24 mouse cellular contexts compared by ENCODE assay signal in the genomic region with DNA sequence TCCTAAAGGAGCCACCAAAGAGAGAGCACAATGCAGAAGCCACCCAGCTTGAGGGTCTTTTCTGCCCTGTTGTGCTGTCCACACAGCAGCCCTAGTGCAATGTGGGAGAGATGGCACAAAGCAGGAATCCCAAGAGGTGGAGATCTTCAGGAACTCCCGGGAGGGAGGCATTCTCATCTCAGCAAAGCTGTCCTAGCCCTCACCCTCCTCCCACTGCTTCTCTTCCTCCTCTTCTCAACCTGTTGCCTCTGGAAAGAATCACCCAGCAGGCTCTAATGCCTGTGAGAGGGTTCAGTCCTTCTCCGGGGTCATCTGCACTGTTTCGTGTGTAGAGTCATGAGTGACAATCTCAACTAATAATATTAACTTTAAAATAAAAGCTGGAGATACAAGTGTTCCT.
A peak's percentile ranks its signal among the peaks of the same experiment; 100 is the strongest.
DNase-seq lines count a peak whose midpoint lies in the region; ATAC-seq and TF ChIP-seq lines count a peak whose summit lies in the region.
"Had no signal": no experiment of that assay in that cellular context is flagged by ENCODE, and none has a peak within 500 bp of the region (broad histone marks: within the 10 kb centered on the region; RNA-seq: fewer than 3 reads in every experiment).

No protein-coding gene starts in this region.

- peak; percentile 38 to 72 for DNase-seq in frontal cortex, postnatal 36 days (ENCODE audit: low spot score in 2 of 2)
- no peak for DNase-seq in frontal cortex, postnatal 10 days (ENCODE audit: low spot score in 2 of 2)
- no peak for DNase-seq in left cerebral cortex, adult 2 months (ENCODE audit: extremely low spot score in 1 of 2, low spot score in 2 of 2)
- no peak for DNase-seq in left cerebral cortex, adult 11 months (ENCODE audit: low spot score)
- DNase-seq in right cerebral cortex, postnatal 25 days = peak; percentile 39
- DNase-seq in right cerebral cortex, postnatal 4 days = no peak
- DNase-seq in telencephalon, adult 2 months (ENCODE audit: low read depth, low spot score) = peak; percentile 65
- DNase-seq: adrenal gland, postnatal 14 days; cerebellum, adult 2 months; cerebellum, postnatal 10 days; embryo, embryonic 11 days; gastrocnemius, postnatal 10 days; heart, adult 18-20 months had no signal

- no peak overlapping the region for H3K4me3 ChIP-seq in left cerebral cortex, adult 2 months
- H3K4me3 ChIP-seq in midbrain, embryonic 16.5 days (ENCODE audit: low read depth, low read length) = no peak overlapping the region
- H3K4me3 ChIP-seq: embryonic facial prominence, embryonic 15.5 days; erythroblast, embryonic 14.5 days; forebrain, embryonic 10.5 days; heart, embryonic 12.5 days; hindbrain, embryonic 10.5 days had no signal

- intact Hi-C loops in left cerebral cortex, adult 2 months (cut with DNase I) = loop anchor here (10.0 kb wide), 1 partner anchor 811 kb away; no protein-coding TSS in a partner anchor

- no peak for TF ChIP-seq CTCF in left cerebral cortex, adult 2 months (IDR thresholded peaks at IDR 0.05)

- no peaks in the 10 kb centered on the region for H3K4me1 ChIP-seq in midbrain, embryonic 16.5 days (ENCODE audit: control insufficient read depth, insufficient read depth, low read length)
- H3K4me1 ChIP-seq: embryonic facial prominence, embryonic 15.5 days had no signal

- no peak for ATAC-seq in midbrain, embryonic 16.5 days
- ATAC-seq: activated CD4-positive, CD25-positive, alpha-beta regulatory T cell, adult 4 months; forebrain, embryonic 14.5 days; Patski had no signal

- H3K36me3 ChIP-seq in midbrain, embryonic 16.5 days (ENCODE audit: control insufficient read depth, insufficient read depth, low read length) = no peaks in the 10 kb centered on the region
- H3K36me3 ChIP-seq: embryonic facial prominence, embryonic 15.5 days; forebrain, embryonic 10.5 days; heart, embryonic 12.5 days; hindbrain, embryonic 10.5 days had no signal

- peak overlapping the region; percentile 74 for H3K27ac ChIP-seq in left cerebral cortex, adult 2 months
- no peak overlapping the region for H3K27ac ChIP-seq in midbrain, embryonic 16.5 days (ENCODE audit: low read length)
- H3K27ac ChIP-seq: embryonic facial prominence, embryonic 15.5 days; forebrain, embryonic 10.5 days; hindbrain, embryonic 10.5 days; hindbrain, embryonic 14.5 days had no signal

- no peaks in the 10 kb centered on the region for H3K9me3 ChIP-seq in midbrain, embryonic 16.5 days (replicated peaks; ENCODE audit: control insufficient read depth, low read length, poor library complexity, severe bottlenecking)
- H3K9me3 ChIP-seq: embryonic facial prominence, embryonic 15.5 days; forebrain, embryonic 10.5 days; heart, embryonic 12.5 days; hindbrain, embryonic 10.5 days had no signal

- WGBS in midbrain, embryonic 16.5 days = 89% methylated on average over 3 of the region's 3 CpGs

- no peaks in the 10 kb centered on the region for H3K27me3 ChIP-seq in midbrain, embryonic 16.5 days (ENCODE audit: control insufficient read depth, insufficient read depth, low read depth, low read length)
- H3K27me3 ChIP-seq: CH12.LX; embryonic facial prominence, embryonic 15.5 days; heart, embryonic 12.5 days; Patski had no signal

- H3K4me2 ChIP-seq in midbrain, embryonic 16.5 days (ENCODE audit: low read length) = no peak overlapping the region
- H3K4me2 ChIP-seq: embryonic facial prominence, embryonic 15.5 days; heart, embryonic 12.5 days; hindbrain, embryonic 14.5 days had no signal

- no peak overlapping the region for H3K9ac ChIP-seq in midbrain, embryonic 16.5 days (ENCODE audit: low read depth, low read length)
- H3K9ac ChIP-seq: embryonic facial prominence, embryonic 15.5 days; heart, embryonic 12.5 days; hindbrain, embryonic 14.5 days had no signal

Comparison
In these comparisons a context has a peak if more than half of its experiments do, and no peak if none do; other contexts are left out.
1. DNase-seq: peak in frontal cortex, postnatal 36 days (2 of 2), right cerebral cortex, postnatal 25 days (single experiment) and telencephalon, adult 2 months (single experiment); none in frontal cortex, postnatal 10 days (0 of 2), left cerebral cortex, adult 2 months (0 of 2), left cerebral cortex, adult 11 months (single experiment) and right cerebral cortex, postnatal 4 days (single experiment).